11 mouse cellular contexts compared by ENCODE assay signal in the genomic region with DNA sequence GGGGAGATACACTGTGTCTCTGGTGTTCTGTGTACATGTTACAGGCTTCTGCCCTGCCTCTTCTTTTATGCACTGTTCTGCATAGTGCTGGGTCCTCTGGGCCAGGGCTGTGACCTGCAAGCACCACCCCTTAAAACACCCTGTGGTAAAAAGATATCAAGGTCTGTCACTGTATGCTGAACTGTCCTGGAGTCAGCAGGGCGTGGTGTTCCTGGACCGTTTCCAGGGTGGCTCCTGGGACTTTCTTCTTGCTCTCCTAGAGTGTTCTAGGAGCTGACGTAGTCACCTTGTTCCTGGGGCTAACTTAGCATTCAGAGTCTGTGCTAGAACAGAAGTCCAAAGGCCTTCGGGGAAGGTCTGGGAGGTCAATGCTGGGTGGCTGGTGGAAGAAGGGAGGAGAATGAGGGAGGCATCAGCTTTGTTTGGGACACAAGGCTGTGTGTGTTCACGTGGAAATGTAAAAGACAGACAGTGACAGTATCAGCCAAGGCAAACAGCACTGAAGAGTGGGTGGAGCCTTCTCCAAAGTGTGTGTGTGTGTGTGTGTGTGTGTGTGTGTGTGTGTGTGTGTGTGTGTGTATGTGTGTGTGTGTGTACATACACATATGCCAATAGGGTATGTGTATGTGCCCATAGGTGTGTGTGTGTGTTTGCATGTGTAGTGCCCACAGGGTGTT.
DNase-seq lines count a peak whose midpoint lies in the region; ATAC-seq and TF ChIP-seq lines count a peak whose summit lies in the region.
"Had no signal": no experiment of that assay in that cellular context is flagged by ENCODE, and none has a peak within 500 bp of the region (broad histone marks: within the 10 kb centered on the region; RNA-seq: fewer than 3 reads in every experiment).

No protein-coding gene starts in this region.

- H3K4me3 ChIP-seq in G1E (ENCODE audit: low read depth, low read length), result no peak overlapping the region; the same call in 1 of the 2 replicates
- peak overlapping the region; percentile 29 for H3K4me3 ChIP-seq in megakaryocyte, embryonic 14.5 days (replicated peaks)
- no peak overlapping the region for H3K4me3 ChIP-seq in thymus, adult 2 months (ENCODE audit: control insufficient read depth, insufficient read depth, low read length)
- H3K4me3 ChIP-seq: forebrain, embryonic 13.5 days had no signal

- no peak for TF ChIP-seq CTCF in G1E (IDR thresholded peaks at IDR 0.05; ENCODE audit: low read depth, low read length)
- TF ChIP-seq CTCF in thymus, adult 2 months (IDR thresholded peaks at IDR 0.05; ENCODE audit: borderline replicate concordance, control insufficient read depth, extremely low read depth, insufficient read depth, low read length, poor library complexity), result no peak

- H3K36me3 ChIP-seq in G1E (replicated peaks), result no peaks in the 10 kb centered on the region
- H3K36me3 ChIP-seq in megakaryocyte, embryonic 14.5 days (replicated peaks; ENCODE audit: low read length), result peaks cover 18% of the 10 kb centered on the region
- no peaks in the 10 kb centered on the region for H3K36me3 ChIP-seq in thymus, adult 2 months (ENCODE audit: control insufficient read depth, insufficient read depth, low read length)

- peak; percentile 59 for DNase-seq in adrenal gland, postnatal 10 days
- DNase-seq in adrenal gland, adult 18-20 months (ENCODE audit: low spot score in 2 of 2), result no peak
- DNase-seq in G1E (ENCODE audit: low spot score), result peak; percentile 23
- peak; percentile 83 to 92 for DNase-seq in kidney, adult 8-10 months
- no peak for DNase-seq in thymus, adult 2 months
- DNase-seq in right cerebral cortex, postnatal 14 days, result no peak
- no peak for DNase-seq in embryo, embryonic 10.5 days (ENCODE audit: low spot score)
- DNase-seq: cerebellum, adult 18-20 months had no signal

- WGBS in thymus, adult 2 months, result 93% methylated on average over 5 of the region's 5 CpGs

- no peak for TF ChIP-seq POLR2A in thymus, adult 2 months (IDR thresholded peaks at IDR 0.05; ENCODE audit: control insufficient read depth, extremely low read depth, insufficient read depth, low read length, poor library complexity)

- ATAC-seq in G1E (ENCODE audit: extremely low read depth, insufficient number of reproducible peaks, low FRiP score, poor library complexity, severe bottlenecking), result 0 out of 2 replicates have a peak, but pooled peaks have one; percentile 4
- ATAC-seq: forebrain, embryonic 13.5 days had no signal

- peaks cover 14% of the 10 kb centered on the region for H3K27me3 ChIP-seq in G1E (ENCODE audit: insufficient read depth, low read length)
- peaks cover 6% of the 10 kb centered on the region for H3K27me3 ChIP-seq in megakaryocyte, embryonic 14.5 days (replicated peaks)
- no peaks in the 10 kb centered on the region for H3K27me3 ChIP-seq in thymus, adult 2 months (ENCODE audit: control insufficient read depth, insufficient read depth, low read length)
- H3K27me3 ChIP-seq: forebrain, embryonic 13.5 days had no signal

- no peak overlapping the region for H3K27ac ChIP-seq in thymus, adult 2 months (ENCODE audit: control insufficient read depth, insufficient read depth, low read length)
- H3K27ac ChIP-seq: forebrain, embryonic 13.5 days; hindbrain, embryonic 14.5 days had no signal

- H3K9me3 ChIP-seq in G1E (replicated peaks), result peaks cover 21% of the 10 kb centered on the region
- peaks cover 23% of the 10 kb centered on the region for H3K9me3 ChIP-seq in megakaryocyte, embryonic 14.5 days
- H3K9me3 ChIP-seq: forebrain, embryonic 13.5 days had no signal

- peaks cover 59% of the 10 kb centered on the region for H3K4me1 ChIP-seq in G1E (ENCODE audit: insufficient read depth, low read depth, low read length)
- peaks cover 87% of the 10 kb centered on the region for H3K4me1 ChIP-seq in megakaryocyte, embryonic 14.5 days
- peaks cover 29% of the 10 kb centered on the region for H3K4me1 ChIP-seq in thymus, adult 2 months (replicated peaks; ENCODE audit: control insufficient read depth, insufficient read depth, low read length)

Comparison
In these comparisons a context has a peak if more than half of its experiments do, and no peak if none do; other contexts are left out.
1. DNase-seq: peak in adrenal gland, postnatal 10 days (single experiment), G1E (single experiment) and kidney, adult 8-10 months (2 of 2); none in adrenal gland, adult 18-20 months (0 of 2), thymus, adult 2 months (single experiment), right cerebral cortex, postnatal 14 days (single experiment) and embryo, embryonic 10.5 days (single experiment).